Mouse (Mus musculus): ENCODE measurements around the gene Prkcz. TPM values are rescaled to one million over a fixed set of nuclear protein-coding genes. Genes with fewer than 3 reads are reported as not detected.
A peak's percentile ranks its signal among the peaks of the same experiment; 100 is the strongest.

Gene Prkcz
- polyA plus RNA-seq, 1 experiment from 2014 or later: 6.8 TPM

DNA sequence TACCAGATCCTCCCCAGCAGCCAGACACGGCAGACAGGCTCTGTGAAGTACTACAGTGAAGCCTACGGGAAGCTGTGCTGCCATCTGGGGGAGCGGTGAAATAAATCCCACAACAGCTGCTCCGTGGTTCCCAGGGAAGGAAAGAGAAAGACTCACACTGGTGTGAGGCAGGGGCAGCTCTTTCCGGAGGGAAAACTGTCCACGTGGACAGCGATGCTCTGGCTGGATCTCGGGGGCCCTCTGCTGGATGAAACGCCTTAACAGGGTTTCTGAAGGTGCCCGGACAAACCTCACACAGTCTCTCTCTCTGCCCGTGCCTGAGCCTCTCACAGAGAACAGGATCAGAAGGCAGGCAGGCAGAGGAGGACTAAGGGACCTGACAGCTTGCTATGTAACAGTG is 53.1 kb downstream of the Prkcz start:
- Histone ChIP-seq H3K4me3 (ENCODE audit: low read depth, low read length) (no peak overlapping the region), H3K9me3 (ENCODE audit: control insufficient read depth, low read length) (no peaks in the 10 kb centered on the region), H3K9ac (ENCODE audit: low read depth, low read length) (no peak overlapping the region), H3K4me1 (replicated peaks; ENCODE audit: control insufficient read depth, insufficient read depth, low read length) (peaks cover 5% of the 10 kb centered on the region; the same call in 1 of the 2 replicates), H3K27me3 (replicated peaks; ENCODE audit: control insufficient read depth, insufficient read depth, low read length) (no peaks in the 10 kb centered on the region; the same call in 1 of the 2 replicates), H3K4me2 (peak overlapping the region; percentile 24; the same call in 1 of the 2 replicates), H3K27ac (ENCODE audit: low read depth, low read length) (no peak overlapping the region), H3K36me3 (ENCODE audit: control insufficient read depth, insufficient read depth, low read length) (no peaks in the 10 kb centered on the region)
- ATAC-seq (replicated peaks; ENCODE audit: low FRiP score) (peak; percentile 43; the same call in 1 of the 2 replicates), DNase-seq (ENCODE audit: low spot score) (peak; percentile 74)
- 1% methylated on average over 11 of the region's 11 CpGs for WGBS

DNA sequence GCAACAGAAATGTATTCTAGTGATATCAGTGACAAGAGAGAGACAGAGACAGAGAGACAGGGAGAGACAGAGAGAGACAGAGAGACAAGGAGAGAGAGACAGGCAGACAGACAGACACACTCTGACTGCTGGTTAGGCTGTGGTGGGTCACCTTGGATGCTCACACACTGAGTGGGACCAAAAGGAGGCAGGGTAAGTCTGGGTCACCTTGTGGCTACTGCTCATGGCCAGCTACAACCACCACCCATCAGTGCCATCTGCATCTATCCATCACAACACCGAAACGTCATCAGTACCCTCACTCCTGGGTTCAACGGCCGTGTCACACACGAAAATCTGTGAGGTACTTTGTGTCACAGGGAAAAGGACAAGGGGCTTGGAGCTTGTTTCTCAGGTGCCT is 53.6 kb downstream of the Prkcz start:
- Histone ChIP-seq H3K27me3 (replicated peaks; ENCODE audit: control insufficient read depth, insufficient read depth, low read length) (no peaks in the 10 kb centered on the region), H3K36me3 (ENCODE audit: control insufficient read depth, insufficient read depth, low read length) (no peaks in the 10 kb centered on the region), H3K4me1 (replicated peaks; ENCODE audit: control insufficient read depth, insufficient read depth, low read length) (peaks cover 5% of the 10 kb centered on the region; the same call in 1 of the 2 replicates), H3K9me3 (ENCODE audit: control insufficient read depth, low read length) (no peaks in the 10 kb centered on the region), H3K9ac (ENCODE audit: low read depth, low read length) (no peak overlapping the region), H3K27ac (ENCODE audit: low read depth, low read length) (no peak overlapping the region), H3K4me2 (peak overlapping the region; percentile 24; the same call in 1 of the 2 replicates), H3K4me3 (ENCODE audit: low read depth, low read length) (no peak overlapping the region)
- WGBS: 68% methylated on average over 5 of the region's 5 CpGs
- DNase-seq (ENCODE audit: low spot score) (no peak), ATAC-seq (replicated peaks; ENCODE audit: low FRiP score) (peak; percentile 34; the same call in 1 of the 2 replicates)

DNA sequence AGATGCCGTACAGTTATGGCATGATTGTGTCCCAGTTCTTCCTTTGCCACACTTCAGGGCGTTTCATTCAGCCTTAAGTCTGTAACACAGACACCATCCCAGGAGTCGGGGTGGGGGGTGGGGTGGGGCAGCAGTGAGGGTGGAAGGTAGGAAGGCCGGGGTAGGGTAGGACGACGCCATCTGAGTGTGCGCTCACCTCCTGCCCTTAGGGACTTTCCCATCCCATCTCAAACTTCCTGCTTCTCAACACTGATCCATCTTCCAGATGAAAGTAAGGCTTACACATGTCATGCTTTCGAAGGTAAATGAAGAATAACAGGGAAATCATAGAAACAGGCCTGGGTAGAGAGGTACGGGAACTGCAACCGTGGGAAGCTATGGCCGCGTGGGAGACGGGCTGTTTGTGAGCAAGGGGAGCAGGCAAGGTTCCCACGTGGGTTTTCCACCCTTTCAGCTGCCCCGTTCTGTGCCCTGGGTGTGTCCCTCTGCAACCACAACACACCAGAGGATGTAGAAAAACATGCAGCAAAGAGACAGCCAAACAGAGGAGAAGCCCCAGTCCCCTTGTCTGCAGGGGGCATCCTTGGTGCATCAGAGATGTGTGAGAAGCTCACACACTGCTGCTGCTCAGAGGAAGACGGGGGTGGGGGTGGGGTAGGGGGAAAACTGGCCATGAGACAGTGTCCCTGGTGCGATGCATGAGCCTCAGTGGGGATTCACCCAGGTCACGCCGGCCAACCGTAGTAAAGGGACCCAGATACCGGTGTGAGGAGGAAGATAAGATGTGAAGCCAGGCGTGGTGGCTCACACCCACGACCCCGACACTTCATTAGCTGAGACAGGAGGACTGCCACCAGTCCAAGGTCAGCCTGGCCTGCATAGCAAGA is 54.6 kb downstream of the Prkcz start:
- Histone ChIP-seq H3K4me1 (replicated peaks; ENCODE audit: control insufficient read depth, insufficient read depth, low read length) (peaks cover 5% of the 10 kb centered on the region; the same call in 1 of the 2 replicates), H3K4me2 (no peak overlapping the region), H3K27ac (ENCODE audit: low read depth, low read length) (no peak overlapping the region), H3K27me3 (replicated peaks; ENCODE audit: control insufficient read depth, insufficient read depth, low read length) (no peaks in the 10 kb centered on the region; the same call in 1 of the 2 replicates), H3K36me3 (ENCODE audit: control insufficient read depth, insufficient read depth, low read length) (no peaks in the 10 kb centered on the region), H3K4me3 (ENCODE audit: low read depth, low read length) (no peak overlapping the region), H3K9ac (ENCODE audit: low read depth, low read length) (no peak overlapping the region), H3K9me3 (ENCODE audit: control insufficient read depth, low read length) (no peaks in the 10 kb centered on the region)
- WGBS: 44% methylated on average over 24 of the region's 24 CpGs
- no peak for DNase-seq (ENCODE audit: low spot score)
- 0 out of 2 replicates have a peak, but pooled peaks have one; percentile 18 for ATAC-seq (replicated peaks; ENCODE audit: low FRiP score)

DNA sequence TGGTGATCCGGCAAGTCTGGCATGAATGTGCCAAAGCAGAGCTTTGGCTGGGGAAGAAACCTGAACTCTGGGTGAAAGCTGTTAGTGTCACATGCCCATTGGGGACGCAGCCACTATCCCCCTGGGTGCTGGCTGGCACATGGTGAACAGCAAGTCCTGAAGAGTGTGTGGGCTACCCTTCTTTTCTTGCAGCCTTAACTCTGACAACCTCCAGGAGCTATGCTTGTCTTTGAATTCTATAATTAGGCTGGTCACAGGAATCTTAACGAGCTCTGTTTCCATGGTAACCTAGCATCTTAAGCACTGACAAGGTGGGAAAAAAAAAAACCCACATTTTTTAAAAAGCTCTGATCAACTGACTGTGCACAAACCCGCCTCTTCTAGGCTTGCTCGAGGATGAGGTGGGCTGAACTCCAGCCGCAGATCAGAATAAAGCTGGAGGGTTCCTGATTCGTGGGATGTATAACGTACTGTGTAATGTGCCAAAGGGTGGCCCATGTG is 55.6 kb downstream of the Prkcz start:
- H3K9me3 ChIP-seq (ENCODE audit: control insufficient read depth, low read length): no peaks in the 10 kb centered on the region
- ATAC-seq (replicated peaks; ENCODE audit: low FRiP score): no peak
- no peak for DNase-seq (ENCODE audit: low spot score)
- no peak overlapping the region for H3K4me3 ChIP-seq (ENCODE audit: low read depth, low read length)
- 70% methylated on average over 8 of the region's 8 CpGs for WGBS
- no peaks in the 10 kb centered on the region; the same call in 1 of the 2 replicates for H3K27me3 ChIP-seq (replicated peaks; ENCODE audit: control insufficient read depth, insufficient read depth, low read length)
- no peak overlapping the region for H3K9ac ChIP-seq (ENCODE audit: low read depth, low read length)
- H3K4me1 ChIP-seq (replicated peaks; ENCODE audit: control insufficient read depth, insufficient read depth, low read length): peaks cover 5% of the 10 kb centered on the region; the same call in 1 of the 2 replicates
- H3K27ac ChIP-seq (ENCODE audit: low read depth, low read length): no peak overlapping the region
- no peaks in the 10 kb centered on the region for H3K36me3 ChIP-seq (ENCODE audit: control insufficient read depth, insufficient read depth, low read length)
- no peak overlapping the region for H3K4me2 ChIP-seq

DNA sequence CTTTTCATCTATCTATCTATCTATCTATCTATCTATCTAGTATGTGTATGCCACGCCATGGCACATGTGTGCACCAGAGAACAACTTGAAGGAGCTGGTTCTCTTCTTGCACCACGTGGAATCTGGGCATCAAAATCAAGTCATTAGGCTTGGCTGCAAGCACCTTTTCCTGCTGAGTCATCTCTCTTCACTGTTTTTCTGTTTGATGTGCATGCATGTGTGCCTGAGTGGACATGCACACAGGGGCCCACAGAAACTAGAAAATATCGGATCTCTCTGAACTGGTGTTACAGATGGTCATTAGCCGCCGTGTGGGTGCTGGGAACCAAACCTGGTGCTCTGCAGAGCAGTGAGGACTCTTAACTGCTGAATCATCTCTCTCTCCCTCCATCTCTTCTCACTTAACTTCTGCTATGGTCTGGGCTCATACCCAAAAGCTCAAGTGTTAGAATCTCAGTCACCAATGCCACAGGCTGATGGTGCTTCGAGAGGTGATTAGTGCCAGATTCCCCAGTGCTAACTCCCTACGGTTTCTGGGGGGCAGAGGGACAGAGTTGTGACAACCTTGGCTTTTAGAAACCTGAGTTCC is 56.6 kb downstream of the Prkcz start:
- WGBS: 80% methylated on average over 7 of the region's 7 CpGs
- DNase-seq (ENCODE audit: low spot score): no peak
- no peak for ATAC-seq (replicated peaks; ENCODE audit: low FRiP score)

DNA sequence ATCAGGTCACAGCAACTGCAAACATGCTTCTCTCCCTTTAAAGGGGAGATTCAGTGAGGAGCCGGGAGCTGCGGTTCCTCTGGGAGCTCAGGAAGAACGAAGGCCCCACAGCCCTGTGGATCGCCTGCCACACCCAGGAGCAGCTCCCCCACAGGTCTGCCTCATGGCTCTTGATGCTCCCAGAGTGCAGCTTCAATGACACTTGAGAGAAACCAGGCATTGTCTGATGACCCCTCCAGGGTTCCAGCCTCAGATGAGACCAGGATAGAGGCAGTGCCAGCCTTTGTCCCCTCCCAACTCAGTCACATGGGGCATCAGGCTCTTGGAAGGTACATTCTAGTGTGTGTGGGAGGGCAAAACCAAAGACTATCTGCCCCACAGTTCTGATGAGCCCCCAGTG is 59.2 kb downstream of the Prkcz start:
- H3K4me1 ChIP-seq (replicated peaks; ENCODE audit: control insufficient read depth, insufficient read depth, low read length): peaks cover 3% of the 10 kb centered on the region; the same call in 1 of the 2 replicates
- no peak overlapping the region for H3K27ac ChIP-seq (ENCODE audit: low read depth, low read length)
- H3K36me3 ChIP-seq (ENCODE audit: control insufficient read depth, insufficient read depth, low read length): no peaks in the 10 kb centered on the region
- no peak overlapping the region for H3K4me2 ChIP-seq
- no peaks in the 10 kb centered on the region for H3K9me3 ChIP-seq (ENCODE audit: control insufficient read depth, low read length)
- H3K9ac ChIP-seq (ENCODE audit: low read depth, low read length): no peak overlapping the region
- 42% methylated on average over 4 of the region's 4 CpGs for WGBS
- no peak for DNase-seq (ENCODE audit: low spot score)
- H3K4me3 ChIP-seq (ENCODE audit: low read depth, low read length): no peak overlapping the region
- H3K27me3 ChIP-seq (replicated peaks; ENCODE audit: control insufficient read depth, insufficient read depth, low read length): no peaks in the 10 kb centered on the region; the same call in 1 of the 2 replicates
- no peak for ATAC-seq (replicated peaks; ENCODE audit: low FRiP score)

More for the DNA sequence above, 56.6 kb downstream of the Prkcz start:
- no peak overlapping the region for H3K4me3 ChIP-seq (ENCODE audit: low read depth, low read length)
- no peak overlapping the region for H3K4me2 ChIP-seq
- peaks cover 5% of the 10 kb centered on the region; the same call in 1 of the 2 replicates for H3K4me1 ChIP-seq (replicated peaks; ENCODE audit: control insufficient read depth, insufficient read depth, low read length)
- H3K27me3 ChIP-seq (replicated peaks; ENCODE audit: control insufficient read depth, insufficient read depth, low read length): no peaks in the 10 kb centered on the region; the same call in 1 of the 2 replicates
- no peak overlapping the region for H3K27ac ChIP-seq (ENCODE audit: low read depth, low read length)
- H3K9me3 ChIP-seq (ENCODE audit: control insufficient read depth, low read length): no peaks in the 10 kb centered on the region
- H3K36me3 ChIP-seq (ENCODE audit: control insufficient read depth, insufficient read depth, low read length): no peaks in the 10 kb centered on the region
- H3K9ac ChIP-seq (ENCODE audit: low read depth, low read length): no peak overlapping the region

DNA sequence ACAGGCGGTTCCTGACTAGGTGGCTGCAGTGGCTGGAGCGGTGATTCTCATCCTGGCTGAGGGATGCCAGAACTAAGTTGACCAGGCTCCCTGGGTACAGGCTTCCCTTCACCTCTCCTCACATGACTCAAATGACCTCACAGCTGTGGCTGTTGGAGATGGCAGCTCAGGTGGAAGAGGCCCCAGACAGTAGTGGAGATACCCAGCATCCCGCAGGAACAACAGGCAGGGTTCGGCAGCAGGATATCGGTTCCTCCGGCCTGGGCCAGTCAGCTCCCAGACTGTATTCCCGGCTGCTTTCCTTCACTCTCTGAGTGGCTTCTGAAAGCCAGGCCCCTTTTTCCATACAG is 60.1 kb downstream of the Prkcz start:
- DNase-seq (ENCODE audit: low spot score) (no peak), ATAC-seq (replicated peaks; ENCODE audit: low FRiP score) (no peak)
- no peaks in the 10 kb centered on the region for H3K4me1 ChIP-seq (replicated peaks; ENCODE audit: control insufficient read depth, insufficient read depth, low read length)
- no peak overlapping the region for H3K4me2 ChIP-seq
- no peak overlapping the region for H3K9ac ChIP-seq (ENCODE audit: low read depth, low read length)
- no peaks in the 10 kb centered on the region for H3K9me3 ChIP-seq (ENCODE audit: control insufficient read depth, low read length)
- H3K4me3 ChIP-seq (ENCODE audit: low read depth, low read length): no peak overlapping the region
- H3K36me3 ChIP-seq (ENCODE audit: control insufficient read depth, insufficient read depth, low read length): no peaks in the 10 kb centered on the region
- 91% methylated on average over 7 of the region's 7 CpGs for WGBS
- H3K27ac ChIP-seq (ENCODE audit: low read depth, low read length): no peak overlapping the region
- H3K27me3 ChIP-seq (replicated peaks; ENCODE audit: control insufficient read depth, insufficient read depth, low read length): no peaks in the 10 kb centered on the region; the same call in 1 of the 2 replicates

DNA sequence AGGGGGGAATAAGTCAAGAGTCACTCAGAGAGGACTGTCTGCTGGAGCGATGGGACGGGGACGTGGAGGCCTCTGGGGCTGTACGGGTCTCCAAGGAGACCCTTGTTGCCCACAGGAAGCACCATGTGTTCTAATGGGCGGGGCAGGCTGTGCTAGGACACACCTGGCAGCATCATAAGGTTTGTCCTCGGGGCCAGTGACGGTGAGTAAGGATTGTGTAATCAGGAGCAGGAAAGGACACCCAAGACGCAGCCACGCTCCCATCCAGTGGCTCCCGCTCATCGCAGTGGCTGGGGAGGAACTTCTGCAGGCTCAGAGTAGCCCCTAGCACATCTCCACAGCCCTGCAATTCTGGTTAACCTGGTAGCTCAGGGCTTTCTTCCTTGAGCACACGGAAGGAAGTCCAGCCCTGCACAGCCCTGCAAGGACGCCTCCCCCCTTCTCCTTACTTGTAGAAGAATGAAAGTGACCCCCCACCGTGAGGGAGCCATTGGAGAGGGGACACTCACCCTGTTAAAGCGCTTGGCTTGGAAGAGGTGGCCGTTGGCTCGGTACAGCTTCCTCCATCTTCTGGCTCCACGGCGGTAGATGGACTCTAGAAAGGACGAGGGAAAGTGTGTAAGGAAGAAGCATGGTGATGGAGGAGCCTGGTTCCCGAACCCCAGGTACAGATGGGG is 60.6 kb downstream of the Prkcz start:
- no peak for DNase-seq (ENCODE audit: low spot score)
- no peak overlapping the region for H3K4me3 ChIP-seq (ENCODE audit: low read depth, low read length)
- H3K4me1 ChIP-seq (replicated peaks; ENCODE audit: control insufficient read depth, insufficient read depth, low read length): no peaks in the 10 kb centered on the region
- no peak overlapping the region for H3K9ac ChIP-seq (ENCODE audit: low read depth, low read length)
- H3K27ac ChIP-seq (ENCODE audit: low read depth, low read length): no peak overlapping the region
- ATAC-seq (replicated peaks; ENCODE audit: low FRiP score): no peak
- H3K27me3 ChIP-seq (replicated peaks; ENCODE audit: control insufficient read depth, insufficient read depth, low read length): no peaks in the 10 kb centered on the region; the same call in 1 of the 2 replicates
- H3K4me2 ChIP-seq: no peak overlapping the region
- WGBS: 70% methylated on average over 21 of the region's 21 CpGs
- H3K9me3 ChIP-seq (ENCODE audit: control insufficient read depth, low read length): no peaks in the 10 kb centered on the region
- H3K36me3 ChIP-seq (ENCODE audit: control insufficient read depth, insufficient read depth, low read length): no peaks in the 10 kb centered on the region

All from liver, embryonic 11.5 days (tissue).